Mouse (Mus musculus) CD4-positive naive resting alpha-beta T cell, adult 57 days (primary cell): ENCODE data around the gene 2310007B03Rik. TPM values are rescaled to one million over a fixed set of nuclear protein-coding genes. Genes with fewer than 3 reads are reported as not detected.

ENCODE experiments used
- total RNA-seq: library from RNA; stranded (reverse); gene quantifications from one replicate; pipeline ENCODE4 v1.2.4, GENCODE M21; 2023

2310007B03Rik gene
- not detected for total RNA-seq

DNA sequence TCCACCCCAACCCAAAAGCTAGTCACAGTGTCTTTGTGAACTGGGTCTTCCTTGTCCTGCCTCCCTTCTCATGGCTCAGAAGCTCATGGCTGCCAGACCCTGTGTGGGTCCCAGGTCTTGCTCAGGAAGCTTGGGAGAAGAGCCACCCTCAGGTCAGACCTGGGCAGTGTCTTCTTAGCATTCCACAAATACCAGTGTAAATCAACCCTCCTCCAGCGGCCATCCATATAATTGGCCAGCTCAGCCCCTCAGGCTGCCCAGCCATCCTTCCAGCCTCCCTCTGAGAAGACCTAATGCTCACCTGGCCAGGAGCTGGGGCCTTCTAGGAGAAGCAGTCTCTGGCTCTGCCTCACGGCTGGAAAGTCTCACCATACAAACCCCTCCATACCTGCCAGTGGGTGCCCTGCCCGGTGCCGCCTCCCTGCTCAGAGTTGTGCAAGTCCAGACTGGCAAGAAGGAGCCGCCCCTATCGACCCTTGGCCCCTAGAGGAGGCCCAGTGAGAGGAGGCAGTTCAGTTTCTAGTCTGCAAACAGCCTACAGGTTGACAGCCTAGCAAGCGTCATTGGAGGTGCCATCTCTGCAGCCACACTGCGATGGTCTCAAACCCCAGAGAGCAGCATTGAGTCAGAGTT, at the start of gene 2310007B03Rik:
Gene 2310007B03Rik (minus strand): TSS at position 448 of the 633 bp plus-strand sequence.

GRCm38 (mm10) chr1:93168295-93168775, 7.6 kb upstream of the 2310007B03Rik start, which contains the start of gene Crocc2:
Gene Crocc2 (plus strand): TSS chr1:93168725.

GRCm38 (mm10) chr1:93135036-93135526, 25.7 kb downstream of the 2310007B03Rik start, which contains the start of gene Agxt:
Gene Agxt (plus strand): TSS chr1:93135240.

DNA sequence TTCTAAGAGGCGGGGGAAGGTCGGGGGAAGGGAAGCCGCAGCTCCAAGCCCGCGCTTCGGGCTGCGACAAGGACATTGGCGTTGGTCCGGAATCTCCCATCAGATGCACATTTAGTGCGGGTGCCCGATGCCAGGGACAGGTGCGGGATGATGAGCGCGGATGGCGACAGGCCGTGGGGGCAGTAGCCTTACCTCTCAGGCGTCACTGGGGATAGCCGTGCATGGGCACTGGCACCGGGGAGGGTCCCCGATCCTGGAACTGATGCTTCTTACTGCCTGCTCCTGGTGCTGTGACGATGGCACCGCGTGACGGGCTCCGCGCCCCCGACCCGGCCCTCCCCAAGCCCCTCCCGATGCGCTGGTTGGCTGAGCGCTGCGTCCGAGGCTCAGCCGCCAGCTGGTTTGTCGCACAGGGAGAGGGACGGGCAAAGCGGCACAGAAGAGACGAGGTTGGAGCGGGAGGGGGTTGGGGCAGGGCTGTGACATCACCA, 59.1 kb downstream of the 2310007B03Rik start, which contains the start of gene Kif1a:
Gene Kif1a (minus strand): TSS at position 381 of the 491 bp plus-strand sequence.

Other genes starting within 250 kb of the 2310007B03Rik start
- 26.0 TPM for gene Capn10, start 226.6 kb downstream of the 2310007B03Rik start, total RNA-seq
- gene Gpr35, start 210.1 kb downstream of the 2310007B03Rik start, total RNA-seq, result 0.92 TPM
- gene Aqp12, start 154.6 kb downstream of the 2310007B03Rik start, total RNA-seq, result not detected
- gene Kif1a, start 59.0 kb downstream of the 2310007B03Rik start, total RNA-seq, result not detected
- gene Agxt, start 25.7 kb downstream of the 2310007B03Rik start, total RNA-seq, result not detected
- not detected for gene Crocc2, start 7.8 kb upstream of the 2310007B03Rik start, total RNA-seq
- gene Sned1, start 74.9 kb upstream of the 2310007B03Rik start, total RNA-seq, result 2.8 TPM
- 15.3 TPM for gene Mterf4, start 145.0 kb upstream of the 2310007B03Rik start, total RNA-seq
- gene Ppp1r7, start 181.9 kb upstream of the 2310007B03Rik start, total RNA-seq, result 23.4 TPM
- gene Pask, start 182.5 kb upstream of the 2310007B03Rik start, total RNA-seq, result 0.68 TPM
- gene Ano7, start 213.0 kb upstream of the 2310007B03Rik start, total RNA-seq, result not detected